Mouse (Mus musculus): Measurements from ENCODE around the gene Ptprt.
A peak's percentile ranks its signal among the peaks of the same experiment; 100 is the strongest.

Gene Ptprt

GRCm38 (mm10) chr2:161657046-161657445, 1003.9 kb downstream of the Ptprt start:
- no peak for DNase-seq

DNA sequence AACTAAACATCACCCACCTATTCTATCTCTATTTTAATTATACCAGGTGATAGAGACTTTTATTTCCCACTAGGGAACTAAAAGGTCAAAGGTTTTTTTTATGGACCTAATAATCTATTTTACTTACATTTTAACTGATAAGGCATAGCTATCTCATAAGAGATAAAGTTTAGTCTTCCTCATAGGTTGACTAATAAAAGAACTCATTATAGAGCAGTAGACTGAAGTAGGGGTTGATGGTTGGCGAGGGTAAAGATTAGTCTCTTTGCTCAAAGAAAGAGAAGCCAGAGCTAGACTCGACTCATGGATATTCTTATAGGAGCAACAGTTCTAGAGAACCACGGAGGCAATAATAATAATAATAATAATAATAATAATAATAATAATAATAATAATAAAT, 1004.3 kb downstream of the Ptprt start:
- DNase-seq: no peak

DNA sequence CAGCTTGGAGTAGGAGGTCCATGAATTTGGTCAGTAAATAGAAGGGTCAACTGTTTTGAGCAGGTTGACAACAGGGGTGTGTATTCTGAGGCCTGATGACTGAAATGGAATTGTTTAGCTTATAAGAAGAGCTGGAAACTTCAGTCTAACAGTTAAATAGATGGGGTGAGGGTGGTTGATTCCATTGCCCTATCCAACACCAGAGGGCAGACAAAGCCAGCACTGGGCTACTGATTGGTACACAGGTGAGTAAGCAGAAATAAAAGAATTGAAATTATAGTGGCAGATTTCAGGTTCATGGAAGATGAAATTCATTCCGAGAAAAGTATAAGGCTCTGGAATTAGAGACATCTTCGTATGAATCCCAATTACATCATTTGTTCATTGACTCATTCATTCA, 1020.1 kb downstream of the Ptprt start:
- DNase-seq: no peak

DNA sequence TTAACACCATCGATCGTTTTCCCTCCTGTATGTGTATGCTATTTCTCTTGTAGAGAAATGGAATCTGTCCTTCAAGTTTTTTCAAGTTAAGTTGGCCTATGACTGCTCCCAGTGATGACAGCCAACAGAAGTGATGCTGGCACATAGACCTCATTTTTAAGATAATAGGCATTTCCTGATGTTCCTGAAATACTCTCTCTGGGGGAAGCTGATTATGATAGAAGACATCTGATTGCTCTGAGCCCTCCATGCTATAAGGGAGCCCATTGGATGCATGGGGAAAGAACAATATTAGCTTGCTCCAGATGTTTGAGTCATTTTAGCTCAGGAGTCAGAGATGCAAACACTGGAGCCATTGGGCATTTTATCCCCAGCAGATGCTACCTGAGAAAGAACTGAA, 1026.9 kb downstream of the Ptprt start:
- no peak for DNase-seq

DNA sequence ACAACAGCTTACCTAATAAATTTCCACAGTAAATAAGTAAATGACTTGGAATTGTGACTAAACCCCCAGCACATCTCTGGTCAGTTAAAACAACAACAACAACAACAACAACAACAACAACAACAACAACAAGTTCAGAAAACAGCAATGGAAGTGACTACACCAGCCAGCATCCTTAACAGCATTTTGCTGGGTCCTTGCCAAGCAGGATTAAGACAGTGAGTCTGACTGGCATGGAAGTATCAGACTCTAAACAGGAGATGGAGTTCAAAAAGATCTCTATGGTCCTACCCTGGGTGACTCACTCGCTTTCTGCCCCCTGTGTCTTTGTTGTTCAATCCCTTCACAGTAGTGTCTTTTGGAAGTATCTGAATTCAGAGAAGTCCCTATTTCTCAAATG, 1035.1 kb downstream of the Ptprt start:
- DNase-seq: no peak

DNA sequence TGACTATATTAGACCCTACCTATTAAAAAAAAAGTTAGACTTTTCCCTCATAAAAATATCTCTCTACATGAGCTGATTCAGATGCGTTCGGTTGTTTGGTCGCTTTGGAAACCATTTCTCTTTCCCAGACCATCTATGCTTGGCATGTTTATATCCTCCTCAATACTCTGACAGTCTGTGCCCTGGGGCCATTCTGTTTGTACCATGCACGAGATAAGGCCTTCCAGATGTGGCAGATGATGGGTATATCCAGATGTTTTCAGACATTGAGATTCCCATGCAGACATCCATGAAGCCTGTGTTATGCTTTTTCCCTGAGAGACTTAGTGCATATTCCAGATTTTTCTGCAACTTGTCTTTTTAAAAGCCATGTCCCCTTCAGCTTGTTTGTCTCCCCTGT, 1052.5 kb downstream of the Ptprt start:
- DNase-seq: no peak

- DNase-seq: no peak
Measured at GRCm38 (mm10) chr2:161607372-161607771, 1053.6 kb downstream of the Ptprt start.

- peak; percentile 15 for DNase-seq
Measured at GRCm38 (mm10) chr2:161600206-161600808, 1060.6 kb downstream of the Ptprt start.

GRCm38 (mm10) chr2:161593391-161594152, 1067.4 kb downstream of the Ptprt start:
- DNase-seq: no peak

DNA sequence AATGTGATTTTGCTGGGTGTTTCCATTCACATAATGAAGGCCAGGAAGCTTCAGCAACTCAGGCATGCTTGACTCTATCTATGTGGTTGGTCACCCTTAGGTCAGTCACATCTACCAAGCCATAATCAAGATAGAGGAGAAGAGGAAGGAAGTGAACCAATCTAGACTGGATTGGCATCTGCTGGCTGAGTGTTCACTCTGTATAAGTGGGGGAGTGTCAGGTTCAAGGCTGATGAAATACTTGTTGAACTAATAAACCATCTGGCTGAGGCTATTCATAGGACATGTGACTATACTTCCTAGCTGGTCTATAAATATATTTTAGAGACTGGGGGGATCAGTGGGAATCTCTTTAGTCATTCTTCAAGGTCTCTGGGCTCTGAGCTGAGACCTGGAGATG, 1086.5 kb downstream of the Ptprt start:
- no peak for DNase-seq

- no peak for DNase-seq
Measured at GRCm38 (mm10) chr2:161572201-161572600, 1088.7 kb downstream of the Ptprt start.

- DNase-seq: peak; percentile 37
Measured at GRCm38 (mm10) chr2:161570236-161570995, 1090.5 kb downstream of the Ptprt start.

DNA sequence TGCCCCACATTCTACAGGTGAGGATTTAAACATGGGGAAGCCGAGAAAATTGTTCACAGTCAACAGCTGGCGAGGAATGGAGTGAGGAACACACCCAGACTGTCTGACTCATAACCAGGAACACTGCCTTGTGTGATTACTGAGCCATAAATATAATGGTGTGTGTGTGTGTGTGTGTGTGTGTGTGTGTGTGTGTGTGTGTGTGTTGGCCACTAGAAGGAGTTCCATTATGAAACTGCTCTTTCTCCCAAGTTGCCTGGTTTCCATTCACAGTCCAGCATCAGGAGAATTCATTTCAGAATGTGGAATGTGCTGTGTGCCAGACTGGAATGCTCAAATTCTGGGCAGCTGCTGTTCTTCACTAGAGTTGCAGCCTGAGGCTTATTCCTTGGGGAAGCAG, 1099.4 kb downstream of the Ptprt start:
- peak; percentile 4 for DNase-seq

DNA sequence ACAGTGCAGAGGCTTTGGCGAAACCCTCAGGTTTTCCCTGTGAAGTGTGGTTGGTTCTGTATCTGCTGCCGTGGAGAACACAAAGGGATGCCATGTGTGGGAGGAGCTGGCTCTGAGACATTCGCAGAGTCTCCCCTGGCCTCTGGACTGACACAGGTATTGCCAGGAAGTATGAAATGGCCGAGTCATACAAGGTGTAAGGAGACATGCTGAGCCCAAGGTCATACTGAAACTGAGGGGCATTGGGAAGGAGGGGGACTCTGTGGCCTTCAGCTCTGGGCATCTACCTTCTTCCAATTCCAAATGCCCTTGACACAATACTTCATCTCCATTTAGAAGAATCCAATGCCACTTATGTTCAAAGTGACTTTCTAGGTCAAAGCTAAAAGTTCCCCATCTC, 1103.1 kb downstream of the Ptprt start:
- DNase-seq: no peak

GRCm38 (mm10) chr2:161553651-161554050, 1107.3 kb downstream of the Ptprt start:
- DNase-seq: no peak

DNA sequence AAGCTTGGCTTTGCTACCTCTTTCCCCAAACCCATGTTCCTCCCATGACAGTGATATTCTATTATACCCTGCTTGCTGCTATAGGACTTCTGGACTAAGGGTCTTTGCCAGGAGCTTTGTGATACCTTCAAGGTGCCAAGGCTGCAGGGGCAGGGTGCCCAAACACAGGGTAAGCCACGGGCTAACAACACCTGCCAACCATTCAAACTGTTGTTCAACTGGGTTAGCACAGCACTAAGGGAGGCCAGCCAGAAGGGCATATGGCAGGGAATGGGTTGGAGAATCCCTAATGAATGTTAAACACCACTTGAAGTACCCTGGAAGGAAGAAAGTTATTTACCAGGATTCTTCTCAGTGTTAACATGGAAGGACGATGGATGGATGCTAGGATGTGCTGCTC, 1108.9 kb downstream of the Ptprt start:
- no peak for DNase-seq

DNA sequence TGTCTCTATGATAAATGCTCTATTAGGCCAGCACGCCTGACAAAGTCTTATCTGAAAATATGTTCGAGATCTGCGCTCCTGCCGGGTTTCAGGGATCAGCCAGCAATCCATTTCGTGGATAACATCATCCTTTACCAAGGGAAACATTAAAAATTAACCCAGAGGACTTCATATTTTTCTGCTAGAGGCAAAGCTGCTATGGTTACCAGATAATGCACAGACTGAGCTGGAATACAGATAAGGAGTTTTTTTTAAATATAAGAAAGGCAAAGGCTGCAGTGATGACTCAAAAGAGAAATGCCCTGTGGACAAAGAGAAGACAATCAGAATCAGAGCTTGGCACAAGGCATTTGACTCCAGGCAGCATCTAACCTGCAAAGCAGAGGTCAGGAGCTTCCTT, 1111.4 kb downstream of the Ptprt start:
- DNase-seq: no peak

GRCm38 (mm10) chr2:161547318-161547717, 1113.6 kb downstream of the Ptprt start:
- peak; percentile 17 for DNase-seq

DNA sequence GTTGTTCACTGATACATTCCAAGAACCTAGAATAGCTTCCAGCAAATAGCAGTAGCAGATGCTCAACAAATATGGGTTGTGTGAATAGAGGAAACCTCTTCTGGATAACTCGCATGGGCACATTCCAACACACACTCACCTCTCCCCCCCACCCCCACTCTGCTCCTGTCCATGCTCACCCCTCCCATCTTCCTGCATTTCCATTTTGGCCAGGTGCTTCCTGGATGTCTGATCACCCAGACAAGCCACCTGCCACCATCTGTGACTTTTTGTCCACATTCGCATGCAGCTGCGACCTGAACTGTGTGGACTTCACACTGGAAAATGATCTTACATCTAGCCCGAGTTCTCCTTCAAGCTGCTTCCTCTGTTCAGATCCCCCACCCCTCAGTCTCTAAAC, 1115.5 kb downstream of the Ptprt start:
- no peak for DNase-seq

GRCm38 (mm10) chr2:161534151-161534550, 1126.8 kb downstream of the Ptprt start:
- DNase-seq: peak; percentile 14

DNA sequence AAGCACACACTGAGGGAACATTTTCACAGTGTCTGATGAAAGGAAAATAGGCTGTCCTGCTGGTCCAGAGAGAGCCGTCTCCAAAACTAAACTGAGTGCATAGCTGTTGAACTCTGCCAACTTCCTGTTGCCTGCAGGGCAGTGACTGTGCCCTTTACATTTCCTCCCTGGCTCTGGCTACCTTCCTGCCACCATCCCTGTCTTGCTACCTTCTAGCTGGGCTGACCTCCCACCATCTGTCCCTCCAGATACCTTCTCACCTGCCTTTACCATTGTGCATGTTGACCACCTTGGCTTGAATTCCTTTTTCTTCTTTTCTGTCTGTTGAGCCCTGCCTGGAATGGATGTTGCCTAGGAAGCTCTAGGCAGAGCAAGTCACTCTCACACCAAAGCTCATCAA, 1133.8 kb downstream of the Ptprt start:
- no peak for DNase-seq

DNA sequence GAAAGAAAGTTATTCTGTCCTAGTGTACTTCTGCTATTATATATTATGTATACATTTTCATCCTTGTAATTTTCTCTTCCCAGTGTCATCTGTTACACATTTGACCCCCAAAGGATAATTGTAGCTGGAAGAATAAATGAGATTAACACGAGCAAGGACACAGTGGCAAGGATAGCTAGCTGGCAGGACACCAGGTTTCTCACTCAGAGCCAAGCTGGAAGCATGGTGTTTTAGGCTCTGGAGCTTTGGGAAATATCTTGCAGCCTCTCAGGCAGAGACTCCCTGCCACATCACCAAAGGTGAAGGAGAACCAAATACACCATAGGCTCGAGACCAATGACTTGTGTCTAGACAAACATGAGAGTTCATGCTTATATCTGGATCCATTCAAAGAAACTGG, 1141.3 kb downstream of the Ptprt start:
- no peak for DNase-seq

DNA sequence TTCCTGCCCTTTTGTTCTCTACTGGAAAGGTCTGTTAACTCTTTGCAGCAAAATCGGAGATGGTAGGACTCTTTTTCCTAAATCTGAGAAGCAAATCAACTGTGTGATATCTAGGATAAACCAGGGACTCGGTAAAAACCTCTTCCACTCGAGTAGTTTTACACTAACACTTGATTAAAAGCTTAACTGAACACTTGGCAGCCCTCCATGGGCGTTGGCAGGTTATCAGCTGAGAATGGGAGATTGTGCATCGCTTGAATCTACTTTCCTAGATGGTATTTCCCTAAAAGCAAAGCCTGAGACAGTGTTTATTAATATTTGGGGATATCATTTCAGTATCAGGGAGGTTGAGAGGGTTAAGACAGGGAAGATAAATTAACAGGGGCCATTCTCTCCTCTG, 1144.0 kb downstream of the Ptprt start:
- peak; percentile 32 for DNase-seq

- DNase-seq: no peak
Measured at GRCm38 (mm10) chr2:161513256-161513655, 1147.7 kb downstream of the Ptprt start.
